Mouse (Mus musculus) bone marrow, adult 2 months (tissue): Measurements from ENCODE around the gene Rims1.

ENCODE experiments used
- CTCF ChIP-seq: fragments of 200-500 bp; IDR thresholded peaks from 2 replicates; pipeline ENCODE4 v1.5.1; 2011; ENCODE audit warnings: low read length, control low read depth; ENCODE audit not compliant: control insufficient read depth, insufficient read depth
- POLR2A ChIP-seq: fragments of 200-500 bp; IDR thresholded peaks from 2 replicates; pipeline ENCODE4 v1.6.1; 2011; ENCODE audit warnings: low read depth, mild to moderate bottlenecking, control low read depth, low read length, borderline replicate concordance; ENCODE audit not compliant: control insufficient read depth

GRCm38 (mm10) chr1:22466597-22466996 is 339.2 kb downstream of the Rims1 start:
- TF ChIP-seq CTCF (no peak), POLR2A (no peak)
